Mouse (Mus musculus) B cell, adult 67 days (primary cell): ENCODE data around the gene Edf1. TPM values are rescaled to one million over a fixed set of nuclear protein-coding genes. Genes with fewer than 3 reads are reported as not detected.

Experiments
- total RNA-seq, 2 experiments: library from RNA; stranded (reverse); gene quantifications; 4 replicates each; pipeline ENCODE4 v1.2.4; 2023

Gene Edf1
- total RNA-seq, result 100 to 1,000 TPM; 109 to 136 TPM

DNA sequence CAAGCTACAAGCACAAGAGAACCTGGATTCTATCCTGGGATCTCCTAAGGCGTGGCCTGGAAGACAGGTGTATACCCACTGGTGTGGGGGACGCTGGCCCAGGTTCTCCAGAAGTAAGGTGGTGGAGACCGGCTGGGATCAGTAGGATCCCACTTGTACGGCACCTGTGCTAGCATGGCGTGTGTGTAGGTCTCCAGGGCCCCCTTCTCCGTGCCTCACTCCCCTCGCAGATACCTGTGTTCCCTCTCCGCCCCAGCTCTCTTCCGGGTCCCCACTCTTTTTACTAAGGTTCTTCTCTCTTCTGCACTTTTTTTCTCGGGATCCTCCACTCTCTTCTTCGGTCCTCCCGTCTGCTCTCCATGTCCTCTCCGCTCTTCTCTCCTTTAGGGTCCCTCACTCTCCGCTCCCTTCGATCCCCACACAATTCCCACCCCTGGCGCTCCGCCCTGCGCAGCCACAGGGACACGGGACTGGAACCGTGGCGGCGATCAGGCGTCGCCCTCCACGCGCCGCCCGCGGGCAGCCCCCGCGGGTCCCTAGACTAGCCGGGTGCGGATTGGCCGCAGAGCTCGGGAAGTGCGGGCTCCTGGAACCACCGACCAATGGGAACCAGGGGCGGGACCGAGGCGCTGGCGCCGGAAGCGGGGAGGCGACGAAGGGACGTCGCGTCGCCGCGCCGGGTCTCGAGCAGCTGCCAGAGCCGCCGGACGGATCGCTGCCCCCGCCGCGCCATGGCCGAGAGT, at the start of gene Edf1:
Gene Edf1 (plus strand): TSS at position 627 of the 743 bp plus-strand sequence.

GRCm38 (mm10) chr2:25546811-25547491, 10.7 kb upstream of the Edf1 start, which contains the start of gene Traf2:
Gene Traf2 (minus strand): TSS chr2:25546940.

GRCm38 (mm10) chr2:25574579-25575431, 17.2 kb downstream of the Edf1 start, which contains the start of the genes Mamdc4 and Phpt1:
Gene Mamdc4 (minus strand): TSS chr2:25574845.
Gene Phpt1 (minus strand): TSS chr2:25575224.

GRCm38 (mm10) chr2:25581294-25581864, 23.7 kb downstream of the Edf1 start, which contains the start of gene Ajm1:
Gene Ajm1 (minus strand): TSS chr2:25581757.

GRCm38 (mm10) chr2:25607761-25608622, 50.3 kb downstream of the Edf1 start, which contains the start of gene Rabl6:
Gene Rabl6 (minus strand): TSS chr2:25608521.

Other genes with a start within 250 kb of the Edf1 start
- not detected for gene Grin1, start 238.7 kb upstream of the Edf1 start, total RNA-seq
- 10 to 100 TPM; 49.9 to 52.4 TPM for gene Man1b1, start 225.5 kb upstream of the Edf1 start, total RNA-seq
- 10 to 100 TPM; 36.0 to 36.9 TPM for gene Dpp7, start 201.5 kb upstream of the Edf1 start, total RNA-seq
- gene Uap1l1, start 192.2 kb upstream of the Edf1 start, total RNA-seq, result 10 to 100 TPM; 25.0 to 27.0 TPM
- gene Sapcd2, start 185.5 kb upstream of the Edf1 start, total RNA-seq, result 1 to 10 TPM in 1 of 2 experiments, under 1 TPM in 1; 0.44 to 1.0 TPM
- gene Entpd2, start 162.0 kb upstream of the Edf1 start, total RNA-seq, result not detected
- not detected for gene Npdc1, start 158.5 kb upstream of the Edf1 start, total RNA-seq
- gene Fut7, start 134.6 kb upstream of the Edf1 start, total RNA-seq, result not detected
- gene Abca2, start 129.1 kb upstream of the Edf1 start, total RNA-seq, result 10 to 100 TPM; 48.1 to 52.4 TPM
- gene Clic3, start 101.0 kb upstream of the Edf1 start, total RNA-seq, result not detected
- gene Paxx, start 96.8 kb upstream of the Edf1 start, total RNA-seq, result 10 to 100 TPM; 90.9 to 100.0 TPM
- gene Ptgds, start 87.8 kb upstream of the Edf1 start, total RNA-seq, result not detected
- gene Lcn12, start 63.9 kb upstream of the Edf1 start, total RNA-seq, result not detected
- 10 to 100 TPM; 72.0 to 74.1 TPM for gene Fbxw5, start 57.1 kb upstream of the Edf1 start, total RNA-seq
- gene C8g, start 56.1 kb upstream of the Edf1 start, total RNA-seq, result under 1 TPM in 1 of 2 experiments, not detected in 1; 0.93 TPM
- gene Traf2, start 10.9 kb upstream of the Edf1 start, total RNA-seq, result 10 to 100 TPM; 59.2 to 66.5 TPM
- 1 to 10 TPM; 1.2 to 3.0 TPM for gene Mamdc4, start 17.0 kb downstream of the Edf1 start, total RNA-seq
- 10 to 100 TPM; 18.3 to 19.3 TPM for gene Phpt1, start 17.4 kb downstream of the Edf1 start, total RNA-seq
- gene Ajm1, start 23.9 kb downstream of the Edf1 start, total RNA-seq, result under 1 TPM in 1 of 2 experiments, not detected in 1; 0.15 TPM
- gene Rabl6, start 50.7 kb downstream of the Edf1 start, total RNA-seq, result 100 to 1,000 TPM; 100 to 112 TPM
- not detected for gene Ccdc183, start 59.8 kb downstream of the Edf1 start, total RNA-seq
- gene Tmem141, start 64.2 kb downstream of the Edf1 start, total RNA-seq, result 1 to 10 TPM in 1 of 2 experiments, not detected in 1; 1.5 TPM
- gene Fcna, start 70.2 kb downstream of the Edf1 start, total RNA-seq, result 1 to 10 TPM in 1 of 2 experiments, under 1 TPM in 1; 0.68 to 5.9 TPM
- not detected for gene Lcn8, start 95.3 kb downstream of the Edf1 start, total RNA-seq
- gene Lcn5, start 100.1 kb downstream of the Edf1 start, total RNA-seq, result not detected
- not detected for gene Lcn6, start 118.9 kb downstream of the Edf1 start, total RNA-seq
- not detected for gene Lcn10, start 124.9 kb downstream of the Edf1 start, total RNA-seq
- gene Obp2a, start 142.2 kb downstream of the Edf1 start, total RNA-seq, result not detected
- gene Bmyc, start 148.9 kb downstream of the Edf1 start, total RNA-seq, result 10 to 100 TPM; 24.7 to 28.4 TPM
- not detected for gene Obp2b, start 179.2 kb downstream of the Edf1 start, total RNA-seq
- not detected for gene Lcn3, start 207.7 kb downstream of the Edf1 start, total RNA-seq
- not detected for gene Lcn11, start 219.2 kb downstream of the Edf1 start, total RNA-seq
- not detected for gene Gm13539, start 224.4 kb downstream of the Edf1 start, total RNA-seq